Mouse (Mus musculus): ENCODE results near the gene Vapb.

Gene Vapb

GRCm38 (mm10) chr2:173791904-173792757 lies 54.8 kb downstream of the Vapb start:
- DNase-seq (ENCODE audit: low spot score): no peak

GRCm38 (mm10) chr2:173794018-173794417 lies 56.7 kb downstream of the Vapb start:
- DNase-seq (ENCODE audit: low spot score): no peak

GRCm38 (mm10) chr2:173794531-173795510 lies 57.5 kb downstream of the Vapb start:
- DNase-seq (ENCODE audit: low spot score): peak; percentile 26

DNA sequence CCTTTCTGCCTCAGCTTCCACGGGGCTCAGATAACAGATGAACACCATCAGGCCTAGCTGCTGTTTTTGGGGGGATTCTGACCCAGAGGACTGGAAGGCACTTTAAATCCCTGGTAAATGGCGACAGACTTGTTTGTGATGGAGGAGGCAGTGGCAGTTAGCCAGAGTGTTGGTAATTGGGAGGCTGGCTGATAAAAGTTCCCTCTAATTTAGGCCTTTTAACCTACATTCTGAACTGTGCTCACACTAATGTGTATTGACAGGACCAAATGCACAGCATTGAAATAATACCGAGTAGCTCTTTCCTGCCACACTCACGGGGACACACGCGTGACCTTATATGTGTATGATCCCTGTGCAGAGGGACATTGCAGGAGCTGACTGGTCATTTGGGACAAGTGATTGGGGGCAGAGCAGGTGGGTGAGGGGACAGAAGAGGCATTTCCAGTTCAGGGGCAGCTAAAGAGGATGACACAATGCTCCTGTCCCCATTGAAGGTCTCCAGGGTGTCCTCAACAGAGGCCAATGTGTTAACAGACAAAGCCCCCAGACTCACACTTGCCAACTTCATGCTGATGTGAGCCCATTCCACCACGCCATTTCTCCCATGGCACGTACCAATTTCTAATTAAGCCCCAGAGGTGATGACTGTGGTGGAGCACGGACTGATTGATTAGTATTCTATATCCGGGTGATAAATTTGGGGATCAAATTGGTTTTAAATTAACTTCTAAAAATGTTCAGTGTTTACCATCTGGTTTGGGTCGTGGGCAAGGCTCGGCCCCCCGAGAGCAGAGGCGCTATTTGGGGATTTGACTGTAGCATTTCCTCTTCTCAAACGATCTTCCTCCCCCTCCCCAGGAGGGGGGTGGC lies 58.7 kb downstream of the Vapb start:
- DNase-seq (ENCODE audit: low spot score): no peak

DNA sequence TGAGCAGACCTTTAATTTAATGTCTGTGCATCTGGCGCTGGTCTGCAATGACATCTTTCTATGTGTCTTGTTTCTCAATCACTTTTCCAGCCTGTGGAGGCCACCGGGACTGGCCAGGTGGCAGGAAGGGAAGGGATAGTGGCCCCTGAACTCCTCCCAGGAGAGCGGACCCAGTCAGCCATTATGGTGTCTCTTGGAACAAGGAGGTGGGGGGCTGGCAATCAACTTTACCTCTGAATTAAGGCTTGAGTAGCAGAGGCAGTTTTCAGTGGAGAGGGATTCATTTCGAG lies 59.3 kb downstream of the Vapb start:
- DNase-seq (ENCODE audit: low spot score): no peak

DNA sequence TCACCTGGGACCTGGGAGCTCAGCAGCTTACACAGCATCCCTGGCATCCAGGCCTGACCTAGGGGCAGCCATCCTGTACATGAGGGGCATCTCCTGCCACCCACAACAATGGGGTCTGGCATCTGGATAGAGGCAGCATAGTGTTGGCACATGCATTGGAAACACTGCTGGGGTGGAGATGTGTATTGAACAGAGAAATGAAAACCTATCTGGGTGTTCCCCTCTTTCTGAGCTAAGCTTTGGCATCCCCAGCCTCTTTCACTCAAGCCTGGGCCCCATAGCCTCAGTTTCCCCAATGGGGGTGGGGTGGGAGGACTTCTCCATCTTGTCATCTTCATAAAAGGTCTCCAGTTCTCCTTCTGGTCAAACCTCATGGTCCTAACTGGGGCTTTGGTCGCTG lies 62.2 kb downstream of the Vapb start:
- no peak for DNase-seq (ENCODE audit: low spot score)

DNA sequence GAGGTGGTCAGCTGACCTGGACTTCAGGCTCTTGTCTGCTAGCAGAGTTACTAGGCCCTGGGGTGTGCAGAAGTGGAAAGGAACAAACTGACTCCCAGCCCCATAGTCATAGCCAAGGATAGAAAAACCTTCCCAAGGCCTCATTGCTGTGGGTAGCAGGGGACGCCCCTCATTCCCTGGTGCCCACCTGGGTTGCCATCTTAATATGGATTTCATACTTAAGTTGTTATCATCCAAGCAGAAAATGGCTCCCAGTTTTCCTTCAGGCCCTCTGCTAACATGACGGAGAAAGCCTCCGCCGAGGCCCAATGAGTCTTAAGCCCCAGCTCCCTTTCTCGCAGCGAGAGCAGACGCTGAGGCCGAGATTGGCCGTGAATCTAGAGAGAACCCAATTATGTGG lies 63.3 kb downstream of the Vapb start:
- no peak for DNase-seq (ENCODE audit: low spot score)

GRCm38 (mm10) chr2:173801405-173801876 lies 64.1 kb downstream of the Vapb start:
- DNase-seq (ENCODE audit: low spot score): no peak

- no peak for DNase-seq (ENCODE audit: low spot score)
These were observed 64.9 kb downstream of the Vapb start for GRCm38 (mm10) chr2:173802176-173802575.

DNA sequence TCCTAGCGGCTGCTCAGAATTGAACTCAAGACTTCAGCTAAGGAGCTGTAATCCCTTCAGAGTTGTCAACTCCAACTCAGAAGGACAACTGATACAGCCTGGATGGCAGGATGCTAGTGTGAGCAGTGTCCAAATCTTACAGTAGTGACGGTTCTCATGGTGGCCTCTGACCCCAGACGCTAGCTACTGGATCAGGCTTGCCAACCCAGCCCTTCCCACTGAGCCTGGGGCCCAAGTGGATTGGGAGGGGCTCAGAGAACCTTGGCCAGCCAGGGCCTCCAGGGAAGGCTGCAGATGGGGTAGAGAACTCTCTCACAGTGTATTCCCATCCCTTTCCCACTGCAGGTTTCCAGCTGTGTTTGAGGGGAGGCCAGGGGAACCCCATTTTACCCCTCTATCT lies 65.6 kb downstream of the Vapb start:
- no peak for DNase-seq (ENCODE audit: low spot score)

DNA sequence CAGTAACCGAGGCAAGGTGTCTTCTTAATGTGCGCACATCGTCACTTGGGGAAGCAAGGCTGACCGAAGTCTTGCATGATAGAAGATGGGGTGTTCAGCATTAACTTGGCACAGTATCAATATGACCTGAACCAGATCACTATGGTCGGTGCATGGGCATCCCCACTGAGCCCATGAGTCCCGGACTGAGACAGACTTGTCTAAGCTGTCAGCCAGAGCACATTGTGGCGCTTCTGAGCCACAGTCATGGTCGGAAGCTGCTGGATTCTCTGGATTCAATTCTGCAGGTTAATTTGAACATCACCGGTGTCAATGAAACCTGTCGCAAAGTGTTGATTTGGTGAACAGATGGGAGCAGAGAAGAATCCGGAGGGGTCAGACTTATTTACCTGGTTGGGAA lies 66.5 kb downstream of the Vapb start:
- DNase-seq (ENCODE audit: low spot score): no peak

GRCm38 (mm10) chr2:173806621-173807020 lies 69.3 kb downstream of the Vapb start:
- DNase-seq (ENCODE audit: low spot score): no peak

DNA sequence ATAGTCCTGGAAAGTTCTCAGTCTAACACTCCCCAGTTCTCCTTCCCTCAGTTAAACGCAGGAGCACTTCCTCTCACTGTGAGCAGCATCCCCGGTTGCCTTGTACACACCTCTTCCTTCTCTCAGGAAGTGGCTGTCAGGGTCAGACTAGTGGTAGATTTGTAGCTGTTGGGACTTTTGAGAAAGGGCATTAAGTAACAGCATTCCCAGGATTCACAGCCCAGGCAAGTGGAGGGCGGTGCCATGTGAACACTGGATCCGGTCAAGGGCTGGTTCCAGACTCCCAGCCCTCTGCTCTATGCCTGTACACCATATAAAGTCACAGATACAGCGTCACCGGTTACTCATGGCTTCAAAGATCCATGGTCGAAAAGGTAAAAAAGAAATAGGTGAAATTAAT lies 71.6 kb downstream of the Vapb start:
- DNase-seq (ENCODE audit: low spot score): no peak

DNA sequence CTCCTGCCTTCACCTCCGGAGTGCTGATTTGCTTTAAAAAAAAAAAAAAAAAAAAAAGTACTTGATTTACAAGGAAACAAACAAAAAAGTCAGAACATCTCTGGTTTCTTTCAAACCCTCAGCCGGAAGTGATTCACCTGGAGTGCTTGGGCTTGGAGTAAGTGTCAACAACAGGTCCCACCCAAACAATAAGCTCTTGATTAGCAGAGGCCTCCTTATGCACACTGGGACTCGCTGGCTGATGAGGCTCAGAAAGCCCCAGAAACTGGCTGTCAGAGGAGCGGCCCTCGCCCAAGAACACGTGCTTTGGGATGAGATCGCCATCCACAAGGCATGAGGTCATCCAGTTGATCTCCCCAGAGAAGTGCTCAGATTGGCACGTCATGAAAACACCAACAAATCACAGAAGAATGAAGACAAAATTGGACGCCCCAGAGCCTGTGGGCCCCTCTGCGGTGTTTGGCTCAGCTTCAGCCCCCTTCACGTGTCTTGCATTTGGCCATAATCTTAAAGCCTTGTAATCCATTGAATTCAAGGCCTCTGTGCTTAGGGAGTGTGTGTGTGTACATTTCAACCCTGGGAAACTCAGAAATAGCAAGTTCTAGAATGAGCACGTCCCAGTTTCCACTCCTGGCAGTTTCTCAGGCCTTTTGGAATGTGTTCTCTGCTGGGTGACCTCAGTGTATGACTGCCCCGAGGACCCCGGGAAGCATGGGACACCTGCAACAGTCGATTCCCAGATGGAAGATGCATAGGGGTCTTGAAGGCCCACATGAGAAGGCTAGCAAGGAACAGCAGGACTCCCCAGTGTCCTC lies 72.9 kb downstream of the Vapb start:
- no peak for DNase-seq (ENCODE audit: low spot score)

DNA sequence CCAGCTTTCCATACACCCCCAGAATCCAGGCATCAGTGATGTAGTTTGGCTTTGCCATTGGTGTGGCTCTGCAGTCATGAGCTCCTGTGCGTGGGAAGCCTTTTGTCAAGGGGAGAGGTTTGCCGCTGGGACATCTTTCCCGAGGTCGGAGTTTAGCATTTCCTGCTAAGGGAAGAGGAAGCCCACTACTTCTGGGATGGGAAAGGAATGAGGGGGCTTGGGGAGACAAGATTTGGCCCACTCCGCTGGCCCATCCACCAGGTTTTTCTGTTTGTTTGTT lies 73.5 kb downstream of the Vapb start:
- DNase-seq (ENCODE audit: low spot score): no peak

DNA sequence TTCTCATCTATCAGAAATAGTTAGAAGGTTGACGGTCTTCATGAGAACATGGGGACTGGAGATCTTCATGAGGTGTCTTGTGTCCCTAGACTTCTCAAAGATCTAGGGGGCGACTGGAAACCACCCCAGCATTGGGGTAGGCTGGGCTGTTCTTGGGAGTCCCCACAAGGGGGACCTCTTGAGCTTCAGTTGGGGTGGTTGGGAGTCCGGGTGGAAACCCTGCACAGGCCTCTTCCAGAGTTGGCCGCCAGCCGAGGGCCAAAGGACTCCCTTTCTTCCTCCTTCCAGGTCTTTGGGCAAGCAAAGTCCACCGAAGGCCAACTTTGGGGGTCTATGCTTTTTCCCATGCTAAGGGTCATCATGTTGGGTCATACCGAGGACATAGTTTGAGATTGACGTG lies 74.5 kb downstream of the Vapb start:
- DNase-seq (ENCODE audit: low spot score): no peak

DNA sequence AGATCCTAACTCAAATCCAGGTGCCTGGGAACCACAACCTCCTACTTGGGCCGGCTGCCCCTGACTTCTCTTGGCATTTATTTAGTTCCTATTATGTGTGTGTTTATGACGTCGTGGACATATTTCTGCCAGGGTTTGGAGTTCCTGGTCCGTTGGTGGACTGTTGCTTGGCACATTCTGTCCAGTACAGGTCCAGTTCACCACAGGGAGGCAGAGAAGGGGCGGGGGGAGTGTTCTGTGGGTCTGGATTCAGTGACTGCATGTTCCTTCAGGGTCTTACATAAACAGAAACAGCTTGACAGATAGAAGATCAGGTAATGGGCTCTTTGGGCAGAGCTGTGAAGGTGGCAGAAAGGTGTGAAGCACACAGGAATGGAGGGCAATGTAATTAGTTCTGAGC lies 75.8 kb downstream of the Vapb start:
- no peak for DNase-seq (ENCODE audit: low spot score)

GRCm38 (mm10) chr2:173826287-173826686 lies 89.0 kb downstream of the Vapb start:
- DNase-seq (ENCODE audit: low spot score): no peak

DNA sequence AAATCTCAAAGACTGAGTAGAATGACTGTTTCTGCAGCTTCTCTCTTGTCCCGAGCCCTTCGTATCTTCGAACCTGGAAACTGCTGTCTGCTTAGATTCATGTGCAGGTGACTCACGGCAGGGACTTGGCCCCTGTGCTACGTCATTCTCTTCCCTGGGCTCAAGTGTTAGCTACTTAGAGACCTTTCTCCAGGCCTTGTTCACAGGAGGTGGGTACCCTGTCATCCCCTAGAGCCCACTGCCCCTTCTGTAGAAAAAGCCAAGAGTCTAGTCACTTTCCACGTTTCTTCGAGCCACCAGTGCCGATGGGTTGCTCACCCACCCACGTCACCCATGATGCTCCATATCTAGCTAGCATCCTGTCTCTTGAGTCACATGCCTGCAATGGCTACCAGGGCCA lies 89.9 kb downstream of the Vapb start:
- no peak for DNase-seq (ENCODE audit: low spot score)

- no peak for DNase-seq (ENCODE audit: low spot score)
These were observed 90.8 kb downstream of the Vapb start for GRCm38 (mm10) chr2:173828134-173828533.

GRCm38 (mm10) chr2:173832828-173833492 lies 95.6 kb downstream of the Vapb start:
- DNase-seq (ENCODE audit: low spot score): no peak

Measured in yolk sac, embryonic 10.5 days (tissue).